Mouse (Mus musculus) hindbrain, embryonic 12.5 days (tissue): ENCODE measurements around the gene Trnt1. TPM values are rescaled to one million over a fixed set of nuclear protein-coding genes. Genes with fewer than 3 reads are reported as not detected.
A peak's percentile ranks its signal among the peaks of the same experiment; 100 is the strongest.

ENCODE experiments used
- ATAC-seq: fragments of 200-750 bp; cut with Nextera tagmentation; 2 replicates; pipeline ENCODE4 v1.8.0; 2017; ENCODE audit warnings: moderate TSS enrichment; ENCODE audit not compliant: low FRiP score
- H3K27ac ChIP-seq: fragments of 300-500 bp; sonication (generic); 2 replicates; pipeline ENCODE4 v1.5.1; 2016; ENCODE audit warnings: mild to moderate bottlenecking
- H3K27me3 ChIP-seq: fragments of 300-500 bp; sonication (generic); 2 replicates; pipeline ENCODE4 v1.6.1; 2016; ENCODE audit warnings: mild to moderate bottlenecking
- H3K36me3 ChIP-seq: fragments of 300-500 bp; sonication (generic); 2 replicates; pipeline ENCODE4 v1.6.1; 2016; ENCODE audit warnings: mild to moderate bottlenecking
- H3K4me1 ChIP-seq: fragments of 300-500 bp; sonication (generic); 2 replicates; pipeline ENCODE4 v1.6.1; 2016
- H3K4me2 ChIP-seq: fragments of 300-500 bp; sonication (generic); replicated peaks from 2 replicates; pipeline ENCODE4 v1.6.1; 2016; ENCODE audit warnings: mild to moderate bottlenecking
- H3K4me3 ChIP-seq: fragments of 300-500 bp; sonication (generic); 2 replicates; pipeline ENCODE4 v1.5.1; 2016; ENCODE audit warnings: mild to moderate bottlenecking
- H3K9ac ChIP-seq: fragments of 300-500 bp; sonication (generic); 2 replicates; pipeline ENCODE4 v1.6.1; 2016; ENCODE audit warnings: mild to moderate bottlenecking, moderate library complexity
- H3K9me3 ChIP-seq: fragments of 300-500 bp; sonication (generic); replicated peaks from 2 replicates; pipeline ENCODE4 v1.6.1; 2016; ENCODE audit warnings: mild to moderate bottlenecking
- WGBS: fragments of 180-500 bp; shearing (Covaris S2); methylation state at CpG from one replicate; pipeline ENCODE4 v1.1.7; 2016; 5-methylcytosine and 5-hydroxymethylcytosine counted together
- polyA plus RNA-seq: library from polyadenylated mRNA; unstranded; fragments of >200 nt; fragmentation: Nextera tagmentation; extraction: Ambion mirVana; gene quantifications from 2 replicates; pipeline ENCODE4 v1.2.1, GENCODE M21; 2016

The Trnt1 gene
- polyA plus RNA-seq, 1 experiment from 2014 or later, result 63.8 TPM

- no peaks in the 10 kb centered on the region for H3K27me3 ChIP-seq
- no peak for ATAC-seq
- H3K9me3 ChIP-seq, result no peaks in the 10 kb centered on the region
- no peak within 1 kb of the TSS for H3K27ac ChIP-seq
- H3K4me2 ChIP-seq, result no peak within 1 kb of the TSS
- 77% methylated on average over 6 of the region's 6 CpGs for WGBS
- H3K36me3 ChIP-seq, result no peaks in the 10 kb centered on the region
- no peaks in the 10 kb centered on the region for H3K4me1 ChIP-seq
- H3K9ac ChIP-seq, result no peak within 1 kb of the TSS
- H3K4me3 ChIP-seq, result no peak within 1 kb of the TSS
Observed at GRCm38 (mm10) chr6:106748887-106749388, 20.0 kb upstream of the Trnt1 start, which contains the start of gene Il5ra. TSS of gene Il5ra (minus strand) at chr6:106749037.

GRCm38 (mm10) chr6:106750291-106750690 lies 18.6 kb upstream of the Trnt1 start:
- 60% methylated on average over 7 of the region's 7 CpGs for WGBS
- H3K27ac ChIP-seq, result no peak overlapping the region
- no peaks in the 10 kb centered on the region for H3K4me1 ChIP-seq
- no peak overlapping the region for H3K9ac ChIP-seq
- no peaks in the 10 kb centered on the region for H3K36me3 ChIP-seq
- no peaks in the 10 kb centered on the region for H3K9me3 ChIP-seq
- no peaks in the 10 kb centered on the region for H3K27me3 ChIP-seq
- no peak overlapping the region for H3K4me2 ChIP-seq
- H3K4me3 ChIP-seq, result no peak overlapping the region
- ATAC-seq, result no peak

- 89% methylated on average over 3 of the region's 3 CpGs for WGBS
- H3K9me3 ChIP-seq, result no peaks in the 10 kb centered on the region
- H3K4me1 ChIP-seq, result no peaks in the 10 kb centered on the region
- H3K9ac ChIP-seq, result no peak overlapping the region
- H3K4me3 ChIP-seq, result no peak overlapping the region
- no peaks in the 10 kb centered on the region for H3K36me3 ChIP-seq
- H3K27ac ChIP-seq, result no peak overlapping the region
- H3K27me3 ChIP-seq, result no peaks in the 10 kb centered on the region
- no peak overlapping the region for H3K4me2 ChIP-seq
- ATAC-seq, result no peak
Observed at GRCm38 (mm10) chr6:106758299-106758698, 10.6 kb upstream of the Trnt1 start.

GRCm38 (mm10) chr6:106760473-106761218 lies 8.3 kb upstream of the Trnt1 start:
- Histone ChIP-seq H3K4me3 (no peak overlapping the region), H3K4me2 (no peak overlapping the region), H3K9me3 (no peaks in the 10 kb centered on the region), H3K27ac (no peak overlapping the region), H3K27me3 (no peaks in the 10 kb centered on the region), H3K4me1 (no peaks in the 10 kb centered on the region), H3K36me3 (no peaks in the 10 kb centered on the region), H3K9ac (no peak overlapping the region)
- WGBS, result 95% methylated on average over 3 of the region's 3 CpGs
- no peak for ATAC-seq

GRCm38 (mm10) chr6:106761486-106761885 lies 7.4 kb upstream of the Trnt1 start:
- ATAC-seq, result no peak
- no peak overlapping the region for H3K4me3 ChIP-seq
- no peak overlapping the region for H3K9ac ChIP-seq
- WGBS, result 83% methylated on average over 1 of the region's 1 CpGs
- no peaks in the 10 kb centered on the region for H3K4me1 ChIP-seq
- no peaks in the 10 kb centered on the region for H3K36me3 ChIP-seq
- no peaks in the 10 kb centered on the region for H3K27me3 ChIP-seq
- no peak overlapping the region for H3K4me2 ChIP-seq
- H3K9me3 ChIP-seq, result no peaks in the 10 kb centered on the region
- H3K27ac ChIP-seq, result no peak overlapping the region

- WGBS, result 83% methylated on average over 1 of the region's 1 CpGs
- Histone ChIP-seq H3K27ac (no peak overlapping the region), H3K9ac (no peak overlapping the region), H3K9me3 (no peaks in the 10 kb centered on the region), H3K4me2 (no peak overlapping the region), H3K36me3 (no peaks in the 10 kb centered on the region), H3K4me3 (no peak overlapping the region), H3K4me1 (peaks cover 10% of the 10 kb centered on the region), H3K27me3 (no peaks in the 10 kb centered on the region)
- ATAC-seq, result no peak
Observed at GRCm38 (mm10) chr6:106765892-106766291, 3.0 kb upstream of the Trnt1 start.

GRCm38 (mm10) chr6:106766774-106767173 lies 2.1 kb upstream of the Trnt1 start:
- Histone ChIP-seq H3K27ac (no peak overlapping the region), H3K4me1 (peaks cover 10% of the 10 kb centered on the region), H3K9ac (no peak overlapping the region), H3K4me3 (no peak overlapping the region), H3K4me2 (no peak overlapping the region), H3K27me3 (no peaks in the 10 kb centered on the region), H3K9me3 (no peaks in the 10 kb centered on the region), H3K36me3 (peaks cover 5% of the 10 kb centered on the region; the same call in 1 of the 2 replicates)
- no peak for ATAC-seq
- WGBS, result 75% methylated on average over 4 of the region's 4 CpGs

- H3K9me3 ChIP-seq, result no peaks in the 10 kb centered on the region
- H3K4me2 ChIP-seq, result peak overlapping the region; percentile 95
- H3K4me1 ChIP-seq, result peaks cover 10% of the 10 kb centered on the region
- peak; percentile 86 for ATAC-seq
- H3K9ac ChIP-seq, result peak overlapping the region; percentile 67
- 3% methylated on average over 31 of the region's 33 CpGs for WGBS
- peak overlapping the region; percentile 44; the same call in 1 of the 2 replicates for H3K27ac ChIP-seq
- H3K36me3 ChIP-seq, result peaks cover 16% of the 10 kb centered on the region
- no peaks in the 10 kb centered on the region for H3K27me3 ChIP-seq
- H3K4me3 ChIP-seq, result peak overlapping the region; percentile 85
Observed at GRCm38 (mm10) chr6:106769290-106769866, 458 bp downstream of the Trnt1 start.

- H3K27ac ChIP-seq, result no peak overlapping the region
- peak overlapping the region; percentile 85 for H3K4me3 ChIP-seq
- H3K4me1 ChIP-seq, result peaks cover 10% of the 10 kb centered on the region
- peaks cover 19% of the 10 kb centered on the region for H3K36me3 ChIP-seq
- H3K4me2 ChIP-seq, result peak overlapping the region; percentile 95
- peak overlapping the region; percentile 67 for H3K9ac ChIP-seq
- no peaks in the 10 kb centered on the region for H3K27me3 ChIP-seq
- 55% methylated on average over 4 of the region's 4 CpGs for WGBS
- no peaks in the 10 kb centered on the region for H3K9me3 ChIP-seq
- no peak for ATAC-seq
Observed at GRCm38 (mm10) chr6:106770046-106770445, 1.1 kb downstream of the Trnt1 start.

- Histone ChIP-seq H3K4me3 (no peak overlapping the region), H3K27me3 (no peaks in the 10 kb centered on the region), H3K4me2 (no peak overlapping the region), H3K4me1 (no peaks in the 10 kb centered on the region), H3K36me3 (peaks cover 37% of the 10 kb centered on the region), H3K9ac (no peak overlapping the region), H3K27ac (no peak overlapping the region), H3K9me3 (no peaks in the 10 kb centered on the region)
- 90% methylated on average over 3 of the region's 3 CpGs for WGBS
- no peak for ATAC-seq
Observed at GRCm38 (mm10) chr6:106787138-106787537, 18.2 kb downstream of the Trnt1 start.

GRCm38 (mm10) chr6:106791429-106791828 lies 22.5 kb downstream of the Trnt1 start:
- H3K4me1 ChIP-seq, result no peaks in the 10 kb centered on the region
- no peak overlapping the region for H3K4me3 ChIP-seq
- H3K9ac ChIP-seq, result no peak overlapping the region
- ATAC-seq, result no peak
- 89% methylated on average over 8 of the region's 8 CpGs for WGBS
- no peak overlapping the region for H3K4me2 ChIP-seq
- H3K36me3 ChIP-seq, result peaks cover 53% of the 10 kb centered on the region
- no peak overlapping the region for H3K27ac ChIP-seq
- no peaks in the 10 kb centered on the region for H3K9me3 ChIP-seq
- no peaks in the 10 kb centered on the region for H3K27me3 ChIP-seq

GRCm38 (mm10) chr6:106792486-106792885 lies 23.6 kb downstream of the Trnt1 start:
- WGBS, result 95% methylated on average over 5 of the region's 5 CpGs
- Histone ChIP-seq H3K36me3 (peaks cover 51% of the 10 kb centered on the region), H3K4me3 (no peak overlapping the region), H3K4me1 (no peaks in the 10 kb centered on the region), H3K27ac (no peak overlapping the region), H3K9me3 (no peaks in the 10 kb centered on the region), H3K9ac (no peak overlapping the region), H3K27me3 (no peaks in the 10 kb centered on the region), H3K4me2 (no peak overlapping the region)
- ATAC-seq, result no peak

GRCm38 (mm10) chr6:106793088-106793487 lies 24.2 kb downstream of the Trnt1 start:
- ATAC-seq, result no peak
- H3K9ac ChIP-seq, result no peak overlapping the region
- H3K4me3 ChIP-seq, result no peak overlapping the region
- H3K36me3 ChIP-seq, result peaks cover 50% of the 10 kb centered on the region
- H3K27ac ChIP-seq, result no peak overlapping the region
- no peak overlapping the region for H3K4me2 ChIP-seq
- H3K4me1 ChIP-seq, result no peaks in the 10 kb centered on the region
- WGBS, result 94% methylated on average over 7 of the region's 7 CpGs
- no peaks in the 10 kb centered on the region for H3K27me3 ChIP-seq
- no peaks in the 10 kb centered on the region for H3K9me3 ChIP-seq
